Mouse (Mus musculus) retina, embryonic 14.5 days (tissue): ENCODE measurements around the gene Sugt1.
A peak's percentile ranks its signal among the peaks of the same experiment; 100 is the strongest.

Experiments
- DNase-seq: peaks from one replicate; pipeline ENCODE4 v3.0.0-alpha.2; 2015; ENCODE audit warnings: low spot score

Sugt1 gene

DNA sequence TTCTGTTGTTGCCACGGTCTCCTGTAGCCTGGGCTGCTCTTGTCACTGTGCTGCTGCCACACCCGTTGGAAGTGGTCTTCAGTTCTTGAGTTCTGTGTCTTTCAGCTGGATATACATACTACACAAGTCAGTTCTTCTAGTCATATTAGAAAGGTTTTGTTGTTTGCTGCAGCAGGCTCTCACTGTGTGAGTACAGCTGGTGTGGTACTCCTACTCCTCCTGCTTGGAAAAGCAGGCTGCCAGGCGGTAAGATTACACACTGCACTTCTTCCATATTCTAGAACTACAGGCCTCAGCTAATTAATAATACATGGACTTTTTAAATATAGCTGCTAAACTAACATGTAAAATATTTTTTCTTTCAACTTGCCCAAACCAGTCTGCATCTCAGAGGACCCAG, 19.4 kb downstream of the Sugt1 start:
- DNase-seq, result no peak

DNA sequence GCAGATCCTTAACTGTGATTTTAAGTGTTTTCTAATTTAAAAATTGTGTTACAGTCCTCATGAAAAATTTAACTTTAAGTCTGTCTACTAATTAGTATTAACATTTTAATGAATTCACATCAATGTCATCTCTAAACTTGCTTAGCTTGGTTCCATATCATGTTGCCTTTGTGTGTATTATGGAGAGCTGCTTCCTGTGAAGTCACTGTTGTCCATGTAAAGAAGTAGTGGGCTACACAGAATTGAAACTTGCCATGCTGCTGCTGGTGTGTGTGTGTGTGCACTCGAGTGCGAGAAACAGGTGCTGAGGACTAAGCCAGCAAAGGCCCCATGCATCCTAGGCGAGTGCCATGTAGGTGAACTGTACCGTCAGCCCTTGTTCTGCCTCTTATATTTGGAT, 19.9 kb downstream of the Sugt1 start:
- no peak for DNase-seq

DNA sequence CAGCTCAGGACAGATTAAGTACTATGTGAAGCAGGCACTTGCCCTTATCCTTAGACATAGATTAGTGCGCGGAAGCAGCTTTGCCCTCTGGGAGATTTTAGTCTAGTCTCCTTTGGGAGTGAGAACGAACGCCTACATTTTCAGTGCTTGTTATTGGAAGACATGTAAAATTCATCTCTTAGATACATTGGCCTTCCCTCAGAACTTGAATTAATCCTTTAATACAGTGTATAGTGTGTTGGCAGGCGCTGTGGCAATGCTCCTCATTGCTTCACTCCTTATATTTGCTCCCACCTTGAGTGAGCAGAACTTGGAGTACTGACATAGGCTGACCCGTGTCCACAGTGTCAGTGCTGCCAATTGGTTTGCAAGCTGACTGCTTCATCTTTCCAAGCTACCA, 20.8 kb downstream of the Sugt1 start:
- DNase-seq, result no peak

DNA sequence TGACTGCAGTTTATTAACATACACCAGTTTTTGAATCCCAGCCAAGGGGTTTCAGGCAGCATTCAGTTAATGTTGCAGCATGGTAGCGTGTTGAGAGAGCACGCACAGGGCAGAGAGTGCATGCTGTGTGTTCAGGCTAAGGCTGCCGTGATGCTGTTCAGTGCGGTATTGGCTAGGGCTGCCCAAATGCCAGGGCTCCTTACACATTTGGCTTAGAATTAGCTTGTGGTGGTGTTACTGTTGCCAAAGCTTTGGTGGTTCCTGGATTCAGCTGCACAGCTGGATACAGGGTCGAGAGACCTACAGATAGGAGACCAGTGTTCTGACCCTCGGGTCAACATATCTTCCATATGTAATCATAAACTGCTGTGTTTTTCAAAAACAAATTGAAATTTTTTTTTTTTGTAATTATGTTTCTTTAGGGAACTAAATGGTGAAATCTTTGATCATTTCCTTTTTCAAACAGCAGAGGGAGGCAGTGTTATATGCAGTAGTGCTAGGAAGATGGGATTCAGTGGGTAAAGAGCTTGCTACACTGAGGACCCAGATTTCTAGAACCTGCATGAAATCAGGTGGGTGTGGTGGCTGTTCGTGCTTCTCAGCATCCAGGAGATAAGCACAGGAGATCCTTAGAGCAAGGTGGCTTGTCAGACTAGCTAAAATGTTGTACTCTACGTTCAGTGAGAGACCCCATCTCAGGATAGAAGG, 29.8 kb downstream of the Sugt1 start:
- peak; percentile 60 for DNase-seq

DNA sequence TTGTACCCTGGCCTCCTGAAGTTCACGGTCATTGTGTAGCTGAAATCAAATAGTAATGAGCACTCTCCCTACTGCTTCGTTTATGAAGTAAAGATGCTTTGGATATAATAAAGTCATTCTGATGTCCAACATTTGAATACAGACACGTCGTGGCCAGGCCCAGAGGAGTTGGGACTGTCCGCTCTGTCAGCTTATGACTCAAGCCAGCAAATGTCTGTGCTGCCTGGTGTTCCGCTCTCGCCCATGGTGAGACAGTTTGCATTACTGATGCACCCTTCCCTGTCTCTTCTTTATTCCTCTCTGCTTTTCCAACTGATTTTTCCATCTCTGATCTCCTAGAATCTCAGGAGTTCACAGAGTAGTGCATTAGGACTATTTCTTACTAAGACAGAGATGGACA, 32.3 kb downstream of the Sugt1 start:
- DNase-seq, result no peak

DNA sequence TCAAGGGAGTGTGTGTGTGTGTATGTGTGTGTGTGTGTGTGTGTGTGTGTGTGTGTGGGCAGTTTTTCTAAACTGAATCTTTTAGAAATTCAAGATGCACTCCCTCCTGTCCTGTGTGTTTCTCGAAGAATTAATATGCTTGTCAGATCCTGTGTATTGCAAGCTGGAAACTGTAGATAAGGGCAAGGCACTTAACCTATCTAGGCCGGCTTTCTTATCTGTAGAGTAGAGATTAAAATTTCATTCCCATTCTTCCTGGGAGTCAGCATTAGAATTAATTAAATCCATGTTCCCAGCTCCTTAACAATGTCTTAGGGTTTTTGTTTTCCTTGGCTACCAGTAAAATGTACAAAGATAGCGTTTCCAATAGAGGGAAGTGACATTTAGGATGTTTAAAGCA, 33.7 kb downstream of the Sugt1 start:
- no peak for DNase-seq

DNA sequence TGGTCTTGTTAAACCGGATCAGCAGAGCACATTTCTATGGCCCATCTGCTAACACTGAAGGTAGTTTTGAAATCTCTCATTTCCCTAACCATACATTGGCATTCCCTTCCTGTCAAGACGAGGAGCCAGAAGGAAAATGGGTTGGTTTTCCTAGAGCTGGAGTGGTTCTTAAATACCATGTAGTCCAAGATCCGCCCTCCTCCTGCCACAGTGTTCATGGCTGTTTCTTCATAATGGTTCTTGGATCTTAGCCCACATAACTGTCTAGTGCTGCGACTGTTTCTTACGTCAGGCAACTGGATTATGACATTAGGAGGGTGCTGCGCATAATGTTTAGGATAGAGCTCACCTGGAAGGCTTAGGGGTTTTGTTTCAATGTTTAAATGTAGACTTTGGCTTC, 44.8 kb downstream of the Sugt1 start:
- no peak for DNase-seq

DNA sequence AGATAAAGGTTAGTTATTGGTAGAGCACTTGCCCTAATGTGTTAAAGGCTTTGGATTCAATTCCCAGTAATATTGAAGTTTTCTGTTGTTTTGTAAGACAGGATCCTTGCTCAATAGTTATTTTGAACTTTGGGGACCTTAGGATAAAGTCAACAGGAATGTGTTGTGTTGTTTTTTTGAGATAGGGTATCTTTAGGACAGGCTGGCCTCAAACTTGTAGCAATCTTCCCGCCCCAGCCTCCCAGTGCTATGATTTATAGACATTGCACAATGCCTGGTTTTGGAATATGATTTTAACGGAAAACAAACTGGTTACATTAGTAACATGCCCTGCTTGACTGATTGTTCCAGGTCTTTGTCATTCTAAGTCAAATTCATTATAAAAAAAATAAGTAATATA, 45.7 kb downstream of the Sugt1 start:
- DNase-seq, result no peak

DNA sequence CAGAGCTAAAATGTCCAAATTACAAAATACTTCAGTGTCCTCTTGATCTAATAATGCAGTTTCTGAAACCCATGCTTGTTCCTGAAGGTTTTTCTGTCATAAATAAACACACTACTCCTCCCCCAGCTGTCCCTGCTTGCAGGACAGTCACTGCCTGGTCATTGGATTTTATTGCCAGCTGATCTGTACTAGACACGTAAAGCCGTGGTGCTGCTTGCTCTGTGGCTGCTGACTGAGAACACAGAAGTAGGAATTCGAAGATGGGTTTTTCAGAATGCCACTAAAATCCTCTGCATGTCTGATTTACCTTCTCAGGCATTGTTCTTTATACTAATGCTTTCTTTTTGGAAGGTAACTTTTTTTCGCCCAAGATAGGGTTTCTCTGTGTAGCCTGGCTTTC, 49.3 kb downstream of the Sugt1 start:
- DNase-seq, result no peak

DNA sequence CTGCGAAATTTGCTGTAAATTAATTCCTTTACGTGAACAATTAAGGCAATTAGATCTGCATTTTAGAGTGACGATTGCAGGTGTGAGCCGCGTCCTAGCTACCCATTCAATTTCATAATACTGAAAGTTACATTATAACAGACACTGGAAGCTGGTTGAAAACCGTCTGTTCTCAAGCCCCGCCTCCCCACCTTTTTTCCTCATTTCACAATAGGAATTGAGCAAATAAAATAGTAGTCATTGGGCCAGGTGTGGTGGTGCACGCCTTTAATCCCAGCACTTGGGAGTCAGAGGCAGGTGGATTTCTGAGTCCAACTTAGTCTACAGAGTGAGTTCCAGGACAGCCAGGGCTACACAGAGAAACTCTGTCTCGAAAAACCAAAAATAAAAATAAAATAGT, 54.6 kb downstream of the Sugt1 start:
- no peak for DNase-seq

DNA sequence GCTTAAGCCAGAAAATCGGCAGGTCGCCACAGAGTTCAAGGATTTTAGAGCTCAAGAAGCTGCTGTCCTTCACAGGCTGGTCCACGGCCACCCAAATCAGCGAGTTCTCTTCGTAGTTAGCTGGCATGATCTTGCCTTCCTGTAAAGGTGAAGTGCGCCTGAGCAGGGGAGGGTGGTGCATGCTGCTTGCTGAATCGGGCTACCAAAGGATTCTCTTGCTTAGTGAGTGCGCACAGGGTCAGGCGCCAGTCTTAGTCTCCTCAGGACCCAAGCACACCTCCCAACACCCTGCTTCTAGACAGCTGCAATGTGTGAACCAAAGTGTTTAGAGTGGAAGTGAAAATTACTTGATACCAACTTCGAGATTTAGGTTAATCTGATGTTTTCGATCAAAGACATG, 57.9 kb downstream of the Sugt1 start:
- DNase-seq, result no peak

DNA sequence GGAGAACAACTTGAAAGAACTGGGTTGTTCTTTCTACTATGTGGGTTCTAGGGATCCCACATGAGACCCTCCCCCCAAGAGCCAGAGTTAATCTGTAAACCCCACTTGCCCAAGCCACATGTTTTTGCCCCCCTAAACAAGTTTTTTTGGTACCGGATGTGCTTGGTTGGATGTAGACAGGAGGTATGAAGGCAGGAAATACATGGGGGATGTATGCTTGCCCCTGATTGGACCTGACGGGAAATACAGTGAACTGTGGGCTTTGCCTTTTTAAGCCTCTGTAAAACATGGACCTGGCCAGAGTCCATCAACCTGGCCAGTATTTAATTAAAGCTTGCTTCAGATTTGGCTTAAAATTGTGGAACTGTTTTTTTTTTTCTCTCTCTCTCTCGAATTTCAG, 62.2 kb downstream of the Sugt1 start:
- DNase-seq, result no peak

DNA sequence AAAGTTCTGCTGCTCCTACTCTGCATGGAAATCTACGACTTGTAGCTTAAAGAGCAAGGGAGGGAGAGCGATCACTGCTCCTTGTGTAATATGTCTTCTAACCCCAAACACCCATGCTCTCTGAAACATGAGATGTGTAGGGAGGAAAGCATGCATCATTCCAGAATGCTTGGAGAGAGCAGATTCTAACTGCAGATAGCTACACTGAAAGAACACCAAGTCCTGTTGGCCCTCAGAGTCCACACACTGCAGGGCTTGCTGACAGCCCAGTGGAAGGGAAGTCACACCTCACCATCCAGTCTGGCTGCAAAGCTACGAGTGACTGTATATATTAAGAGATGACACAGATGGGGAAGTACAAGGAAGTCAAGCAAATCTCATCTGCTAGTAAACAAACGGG, 65.2 kb downstream of the Sugt1 start:
- no peak for DNase-seq

DNA sequence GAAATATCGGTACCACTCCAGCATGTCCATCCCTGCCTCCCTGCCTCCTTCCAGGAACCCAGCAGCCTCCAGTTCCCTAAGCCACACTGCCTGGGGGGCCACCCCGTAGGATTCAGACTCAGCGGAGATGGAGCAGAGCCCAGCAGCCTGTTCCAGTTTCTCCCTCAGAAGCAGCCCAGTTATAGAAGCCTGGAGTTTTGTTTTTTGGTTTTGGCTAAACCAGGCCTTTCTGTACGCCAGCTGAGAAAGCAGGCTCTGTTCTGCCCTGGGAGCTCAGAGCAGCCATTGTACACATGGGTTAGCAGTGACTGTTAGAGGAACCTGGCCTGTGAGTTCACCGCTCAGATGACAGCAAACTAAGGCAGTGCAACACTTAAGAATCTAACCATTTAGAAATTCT, 70.8 kb downstream of the Sugt1 start:
- no peak for DNase-seq

DNA sequence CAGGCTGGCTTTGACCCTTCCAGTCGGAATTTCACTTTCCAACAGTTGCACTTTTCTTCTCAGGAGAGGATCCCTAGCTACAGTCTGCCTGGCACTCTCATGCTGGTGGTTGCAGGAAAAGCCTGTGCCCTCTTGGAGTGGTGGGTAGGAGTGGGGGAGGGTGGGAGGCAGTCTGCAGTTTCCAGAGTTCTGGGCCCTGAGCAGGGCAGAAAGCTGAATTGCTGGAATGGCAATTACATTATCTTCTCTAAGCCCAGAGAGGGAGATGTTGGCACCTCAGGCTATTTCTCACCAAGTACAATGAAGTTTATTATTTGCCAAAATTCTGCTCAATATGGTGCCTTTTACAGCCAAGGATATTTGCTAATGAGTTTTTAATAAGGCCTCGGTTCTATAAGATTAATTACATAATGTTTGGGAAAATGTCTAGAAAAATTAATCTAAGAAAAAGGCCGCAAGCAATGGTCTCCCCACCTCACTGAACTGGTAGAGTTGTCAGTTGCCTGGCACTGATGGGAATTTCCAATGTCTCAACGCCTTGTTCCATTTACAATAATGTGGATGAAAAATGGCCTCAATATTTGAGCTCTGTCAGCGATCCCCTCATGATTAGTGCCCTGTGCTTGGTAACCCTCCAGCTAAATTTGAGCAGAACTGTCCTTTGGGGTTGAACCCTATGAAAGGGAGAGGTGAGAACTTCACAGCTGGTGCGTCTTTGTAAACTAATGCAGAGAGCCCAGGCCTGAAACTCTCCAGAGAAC, 71.4 kb downstream of the Sugt1 start:
- no peak for DNase-seq

DNA sequence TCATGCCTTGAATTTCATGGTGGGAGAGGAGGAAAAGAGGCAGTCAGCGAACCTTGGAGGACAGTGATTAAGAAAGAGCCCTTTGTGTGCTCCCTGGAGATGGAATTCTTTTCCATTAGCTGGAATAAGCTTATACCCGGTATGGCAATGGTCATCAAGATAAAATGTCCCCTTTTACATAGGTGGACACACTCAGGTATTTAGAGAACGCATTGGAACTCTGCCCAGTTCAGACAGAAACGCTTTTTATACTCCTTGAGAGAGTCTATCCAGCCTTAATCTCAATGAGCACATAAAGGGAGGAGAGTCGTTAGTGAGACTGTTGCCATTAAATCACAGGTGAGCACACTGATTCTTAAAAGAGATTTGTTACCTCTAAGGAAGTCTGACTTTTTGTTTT, 73.0 kb downstream of the Sugt1 start:
- DNase-seq, result no peak

DNA sequence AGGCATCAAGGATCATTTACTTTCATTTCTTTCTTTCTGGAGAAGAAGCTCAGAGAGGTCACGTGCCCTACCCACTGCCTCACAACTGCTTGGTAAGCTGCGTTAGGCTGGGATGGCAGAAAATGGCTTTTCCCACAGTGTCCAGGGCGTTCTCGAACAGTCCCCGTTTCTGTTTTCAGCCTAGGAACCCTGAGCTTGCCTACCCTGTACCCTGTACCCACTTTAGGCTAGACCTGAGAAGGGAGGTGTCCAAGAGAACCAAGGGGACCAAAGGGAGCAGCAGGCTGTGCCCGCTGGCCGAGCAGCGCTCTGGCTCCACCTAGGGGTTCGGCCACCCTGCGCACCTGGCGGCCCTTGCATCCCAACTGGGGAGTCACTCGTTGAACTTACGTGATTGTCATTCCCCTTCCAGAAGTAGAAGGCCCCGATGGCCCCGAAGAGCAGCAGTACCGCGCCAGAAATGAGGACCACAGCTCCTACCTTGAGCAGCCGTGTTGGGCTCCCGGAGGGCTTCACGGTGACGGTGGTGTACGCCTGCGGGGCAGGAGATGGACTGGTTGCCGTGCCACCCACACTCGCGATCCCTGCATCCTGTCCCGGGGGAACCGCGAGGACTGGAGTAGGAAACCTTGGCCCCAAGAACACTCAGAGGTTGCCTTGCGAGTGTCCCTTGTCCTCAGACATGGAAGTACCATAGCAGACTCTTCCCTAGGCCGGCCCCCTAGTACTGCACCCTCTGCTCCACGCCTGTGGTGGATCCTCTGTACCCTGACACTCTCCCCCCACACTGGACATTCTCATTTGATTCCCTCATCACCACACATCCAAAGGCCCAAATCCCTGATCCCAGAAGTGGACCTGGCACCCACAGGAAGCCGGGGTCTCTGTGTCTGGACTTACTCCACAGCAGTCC, 73.8 kb downstream of the Sugt1 start:
- DNase-seq, result peak; percentile 76

DNA sequence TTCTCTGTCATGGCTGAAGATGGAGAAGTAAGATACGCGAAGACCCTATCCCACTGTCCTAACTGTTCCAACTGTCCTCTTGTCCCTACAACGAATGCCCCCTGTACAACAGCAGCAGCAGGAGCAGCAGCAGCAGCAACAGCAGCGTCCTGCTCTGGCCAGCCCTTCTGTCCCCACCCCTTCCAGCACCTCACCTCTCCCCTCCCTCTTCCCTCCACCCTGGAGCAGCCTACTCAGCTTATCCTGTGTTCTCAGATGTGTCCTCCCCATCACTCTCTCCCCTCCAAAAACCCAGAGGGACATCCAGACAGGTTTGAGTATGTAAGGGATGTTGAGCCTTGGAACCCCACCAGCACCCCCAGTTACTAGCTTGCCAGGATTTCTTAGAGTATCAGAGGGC, 74.5 kb downstream of the Sugt1 start, which contains the start of gene Cnmd:
TSS of gene Cnmd (minus strand) at position 170 of the 400 bp plus-strand sequence.
- no peak for DNase-seq

DNA sequence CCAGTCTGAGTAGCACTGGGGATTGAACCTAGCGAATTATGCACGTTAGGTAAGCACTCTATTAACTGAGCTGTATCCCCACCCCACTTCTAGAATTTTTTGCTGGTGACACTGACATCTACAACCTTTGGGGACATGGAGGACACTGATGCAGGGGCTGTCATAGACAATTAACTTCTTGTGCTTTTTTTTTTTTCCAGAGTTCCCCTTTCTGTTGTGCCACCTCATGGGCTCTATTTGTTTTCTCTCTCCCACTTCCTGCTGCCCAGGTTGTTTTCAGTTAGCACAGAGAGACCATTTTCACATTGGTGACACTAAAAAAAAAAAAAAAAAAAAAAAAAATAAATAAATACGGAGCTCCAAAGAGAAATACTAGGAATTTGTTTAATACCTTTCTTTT, 83.5 kb downstream of the Sugt1 start:
- DNase-seq, result no peak

DNA sequence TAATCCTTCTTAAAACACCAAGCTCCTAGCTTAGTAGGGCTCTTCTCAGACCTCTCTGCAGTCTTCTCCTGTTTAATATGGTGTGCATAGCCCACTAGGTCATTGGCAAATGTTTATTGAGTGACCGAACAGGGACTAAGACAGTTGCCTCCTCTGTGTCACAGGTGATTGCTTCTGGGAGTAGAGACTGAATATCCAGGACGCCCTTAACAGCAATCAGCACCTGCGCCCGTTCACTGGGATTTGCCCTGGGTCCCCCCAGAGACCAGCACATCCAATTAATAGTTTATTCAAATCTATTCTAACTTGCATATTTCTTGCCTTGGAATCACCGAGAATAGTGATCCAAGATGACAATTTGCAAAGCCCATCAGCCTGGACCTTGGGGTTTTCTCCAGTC, 85.1 kb downstream of the Sugt1 start:
- no peak for DNase-seq

DNA sequence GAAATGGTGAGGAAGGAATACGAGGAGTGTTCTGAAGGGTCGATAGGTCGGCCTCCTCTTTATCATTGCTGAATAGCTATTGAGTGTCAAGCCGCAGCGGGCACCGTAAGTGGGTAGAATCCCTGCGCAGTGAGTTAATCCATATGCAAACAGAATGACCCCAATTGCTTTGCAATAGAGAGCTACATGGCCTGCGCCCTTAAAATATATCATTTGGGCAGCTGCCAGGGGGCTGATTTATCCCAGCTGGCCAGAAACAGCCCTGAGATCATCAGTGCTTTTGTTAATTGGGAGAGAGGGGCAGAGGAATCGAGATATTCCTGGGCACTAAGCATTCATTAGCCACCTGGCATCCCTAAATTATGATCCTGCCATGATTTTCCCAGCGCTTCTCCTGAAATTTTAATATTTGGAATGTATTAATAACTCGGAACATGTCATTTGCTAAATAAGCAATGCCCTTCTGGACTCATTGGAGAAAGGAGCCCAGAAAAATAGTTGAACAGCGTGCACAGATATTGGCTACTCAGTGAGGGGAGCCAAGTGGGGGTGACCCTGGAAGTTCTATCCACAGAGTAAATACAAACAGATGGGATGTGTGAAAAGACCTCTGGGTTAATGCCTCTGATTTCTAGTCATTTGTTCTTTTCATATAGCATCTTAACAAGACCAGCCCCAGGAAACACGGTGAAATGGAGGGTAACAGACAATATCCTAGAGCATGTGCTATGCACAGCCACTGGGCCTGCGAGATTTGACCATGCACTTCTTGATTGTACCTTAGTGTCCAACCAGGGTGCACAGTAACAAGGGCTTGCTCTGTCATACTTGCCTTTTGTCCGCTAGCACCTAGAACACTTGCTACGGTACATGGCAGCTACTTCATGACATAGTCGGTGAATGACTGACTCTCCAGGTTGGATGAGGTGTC, 85.9 kb downstream of the Sugt1 start:
- no peak for DNase-seq
